Mouse (Mus musculus) midbrain, embryonic 13.5 days (tissue): ENCODE results near the gene Olfr834. TPM values are rescaled to one million over a fixed set of nuclear protein-coding genes. Genes with fewer than 3 reads are reported as not detected.

Experiments
- ATAC-seq: fragments of 200-750 bp; cut with Nextera tagmentation; 2 replicates; pipeline ENCODE4 v1.8.0; 2017; ENCODE audit warnings: mild to moderate bottlenecking, moderate TSS enrichment, moderate library complexity
- H3K27ac ChIP-seq: fragments of 300-500 bp; sonication (generic); 2 replicates; pipeline ENCODE4 v1.5.1; 2015; ENCODE audit warnings: inconsistent platforms, mild to moderate bottlenecking, moderate library complexity
- H3K27me3 ChIP-seq: fragments of 300-500 bp; sonication (generic); 2 replicates; pipeline ENCODE4 v1.6.1; 2015; ENCODE audit warnings: mild to moderate bottlenecking, inconsistent platforms
- H3K36me3 ChIP-seq: fragments of 300-500 bp; sonication (generic); 2 replicates; pipeline ENCODE4 v1.6.1; 2015; ENCODE audit warnings: mild to moderate bottlenecking, inconsistent platforms
- H3K4me1 ChIP-seq: fragments of 300-500 bp; sonication (generic); replicated peaks from 2 replicates; pipeline ENCODE4 v1.6.1; 2015; ENCODE audit warnings: inconsistent platforms
- H3K4me2 ChIP-seq: fragments of 300-500 bp; sonication (generic); replicated peaks from 2 replicates; pipeline ENCODE4 v1.6.1; 2015; ENCODE audit warnings: moderate library complexity, mild to moderate bottlenecking, inconsistent platforms
- H3K4me3 ChIP-seq: fragments of 300-500 bp; sonication (generic); replicated peaks from 2 replicates; pipeline ENCODE4 v1.5.1; 2015; ENCODE audit warnings: mild to moderate bottlenecking, inconsistent platforms
- H3K9ac ChIP-seq: fragments of 300-500 bp; sonication (generic); replicated peaks from 2 replicates; pipeline ENCODE4 v1.6.1; 2015; ENCODE audit warnings: mild to moderate bottlenecking, inconsistent platforms
- H3K9me3 ChIP-seq: fragments of 300-500 bp; sonication (generic); 2 replicates; pipeline ENCODE4 v1.6.1; 2016; ENCODE audit warnings: mild to moderate bottlenecking, inconsistent platforms
- WGBS: fragments of 180-500 bp; shearing (Covaris S2); methylation state at CpG from one replicate; pipeline ENCODE4 v1.1.7; 2015; 5-methylcytosine and 5-hydroxymethylcytosine counted together
- polyA plus RNA-seq: library from polyadenylated mRNA; unstranded; fragments of >200 nt; fragmentation: Nextera tagmentation; extraction: Ambion mirVana; gene quantifications from 2 replicates; pipeline ENCODE4 v1.2.1, GENCODE M21; 2015

The Olfr834 gene
- polyA plus RNA-seq, result not detected in 2 replicates

DNA sequence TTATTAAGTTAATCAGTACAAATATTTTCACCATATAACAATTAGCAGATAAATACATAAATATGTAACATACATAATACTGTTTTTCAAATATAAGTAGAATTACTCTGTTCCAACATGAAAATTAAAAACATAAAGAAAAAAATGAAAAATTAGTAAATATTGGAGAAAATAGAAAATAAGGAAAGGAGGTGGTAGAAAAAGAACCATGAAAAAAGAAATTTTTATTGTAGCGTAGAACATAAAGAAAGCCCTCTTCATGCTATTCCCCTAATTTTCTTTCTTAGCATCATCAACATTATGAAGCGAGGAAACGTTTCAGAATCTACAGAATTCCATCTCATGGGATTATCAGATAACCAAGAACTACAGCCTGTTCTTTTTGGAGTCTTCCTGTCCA is at the start of gene Olfr834:
Gene Olfr834 (plus strand): TSS at position 301 of the 400 bp plus-strand sequence.
- Histone ChIP-seq H3K36me3 (no peaks in the 10 kb centered on the region), H3K9me3 (0 out of 2 replicates have a peak, but pooled peaks cover 5% of the 10 kb centered on the region), H3K9ac (no peak within 1 kb of the TSS), H3K4me2 (no peak within 1 kb of the TSS), H3K4me3 (no peak within 1 kb of the TSS), H3K4me1 (no peaks in the 10 kb centered on the region), H3K27me3 (no peaks in the 10 kb centered on the region), H3K27ac (no peak within 1 kb of the TSS)
- no peak for ATAC-seq
- 78% methylated on average over 3 of the region's 3 CpGs for WGBS

DNA sequence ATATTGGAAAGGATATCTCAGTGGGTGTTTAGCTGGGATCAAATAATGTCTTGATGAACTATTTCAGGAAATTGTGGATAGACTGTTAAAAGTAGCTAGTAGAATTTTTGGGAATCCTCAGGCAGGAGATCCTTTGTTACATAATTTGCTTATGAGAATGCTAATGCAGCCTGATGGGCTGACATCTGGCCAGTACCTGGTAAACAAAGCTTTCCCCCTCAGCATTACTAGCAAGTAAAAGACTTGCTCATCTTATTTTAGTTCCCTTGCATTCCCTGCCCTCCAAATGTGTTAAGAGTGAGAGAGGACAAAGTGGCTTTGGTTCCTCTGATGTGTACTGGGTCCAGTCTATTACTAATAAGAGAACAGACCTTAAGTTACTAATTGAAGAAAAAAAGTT is 25.8 kb upstream of the Olfr834 start:
- ATAC-seq, result no peak
- H3K4me2 ChIP-seq, result no peak overlapping the region
- no peaks in the 10 kb centered on the region for H3K4me1 ChIP-seq
- H3K4me3 ChIP-seq, result no peak overlapping the region
- no peaks in the 10 kb centered on the region for H3K9me3 ChIP-seq
- H3K9ac ChIP-seq, result no peak overlapping the region
- H3K36me3 ChIP-seq, result no peaks in the 10 kb centered on the region
- no peaks in the 10 kb centered on the region for H3K27me3 ChIP-seq
- no peak overlapping the region for H3K27ac ChIP-seq

DNA sequence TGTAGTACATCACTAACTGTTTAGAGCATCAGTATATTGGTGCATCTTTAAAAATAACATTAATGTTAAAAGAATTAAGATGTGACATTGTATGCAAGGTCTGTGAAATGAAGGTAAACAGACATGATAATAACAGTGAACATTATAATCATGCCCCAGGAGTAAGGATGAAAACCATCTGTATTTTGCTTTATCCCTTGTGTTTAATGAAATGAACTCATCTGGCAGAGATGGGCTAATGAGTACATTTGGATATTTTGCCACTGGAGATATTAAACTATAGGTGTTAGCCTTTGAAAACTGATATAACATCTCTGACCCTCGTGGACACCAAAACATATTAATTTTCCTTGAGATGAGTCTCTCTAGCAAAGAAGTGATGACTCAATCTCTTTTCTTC is 44.6 kb downstream of the Olfr834 start, which contains the start of gene Olfr835:
Gene Olfr835 (plus strand): TSS at position 301 of the 400 bp plus-strand sequence.
- H3K27ac ChIP-seq, result no peak within 1 kb of the TSS
- 60% methylated on average over 1 of the region's 1 CpGs for WGBS
- H3K9ac ChIP-seq, result no peak within 1 kb of the TSS
- no peak for ATAC-seq
- H3K27me3 ChIP-seq, result no peaks in the 10 kb centered on the region
- no peaks in the 10 kb centered on the region for H3K36me3 ChIP-seq
- H3K4me2 ChIP-seq, result no peak within 1 kb of the TSS
- no peak within 1 kb of the TSS for H3K4me3 ChIP-seq
- no peaks in the 10 kb centered on the region for H3K4me1 ChIP-seq
- H3K9me3 ChIP-seq, result peaks cover 2% of the 10 kb centered on the region; the same call in 1 of the 2 replicates

Other genes with a start within 250 kb of the Olfr834 start
- not detected in 2 replicates for gene Olfr24, start 224.0 kb upstream of the Olfr834 start, polyA plus RNA-seq
- gene Olfr828, start 168.5 kb upstream of the Olfr834 start, polyA plus RNA-seq, result not detected in 2 replicates
- not detected in 2 replicates for gene Olfr829, start 133.1 kb upstream of the Olfr834 start, polyA plus RNA-seq
- not detected in 2 replicates for gene Olfr830, start 113.3 kb upstream of the Olfr834 start, polyA plus RNA-seq
- not detected in 2 replicates for gene Olfr832, start 50.9 kb upstream of the Olfr834 start, polyA plus RNA-seq
- gene Olfr835, start 44.7 kb downstream of the Olfr834 start, polyA plus RNA-seq, result not detected in 2 replicates
- gene Olfr836, start 132.4 kb downstream of the Olfr834 start, polyA plus RNA-seq, result not detected in 2 replicates
- gene Olfr837, start 148.3 kb downstream of the Olfr834 start, polyA plus RNA-seq, result not detected in 2 replicates
- 0.03 TPM in 1 of 2 replicates, not detected in the other for gene Olfr839-ps1, start 189.3 kb downstream of the Olfr834 start, polyA plus RNA-seq